Mouse (Mus musculus): ENCODE results near the gene Gm11032. TPM values are rescaled to one million over a fixed set of nuclear protein-coding genes. Genes with fewer than 3 reads are reported as not detected.
A peak's percentile ranks its signal among the peaks of the same experiment; 100 is the strongest.

The Gm11032 gene
- polyA plus RNA-seq, 1 experiment, result not detected

- peaks cover 10% of the 10 kb centered on the region; the same call in 1 of the 2 replicates for H3K4me1 ChIP-seq (ENCODE audit: control insufficient read depth, insufficient read depth, insufficient read length)
- no peak for DNase-seq (ENCODE audit: low read depth in 1 of 2, low spot score in 2 of 2)
- no peaks in the 10 kb centered on the region for H3K27me3 ChIP-seq (ENCODE audit: control insufficient read depth, insufficient read depth, low read length)
- TF ChIP-seq CTCF (IDR thresholded peaks at IDR 0.05; ENCODE audit: extremely low read depth, insufficient read depth, insufficient read length, insufficient replicate concordance) (no peak), POLR2A (IDR thresholded peaks at IDR 0.05; ENCODE audit: low read depth, low read length) (no peak)
- H3K4me3 ChIP-seq (ENCODE audit: extremely low read depth, insufficient read depth, insufficient read length), result no peak overlapping the region
- H3K27ac ChIP-seq (ENCODE audit: insufficient read depth, low read length), result no peak overlapping the region
- WGBS, result 32% methylated on average over 6 of the region's 6 CpGs
- H3K36me3 ChIP-seq (ENCODE audit: control insufficient read depth, insufficient read depth, low read length), result no peaks in the 10 kb centered on the region
These were observed 15.4 kb upstream of the Gm11032 start for GRCm38 (mm10) chr11:4604441-4604840.

- Histone ChIP-seq H3K36me3 (ENCODE audit: control insufficient read depth, insufficient read depth, low read length) (no peaks in the 10 kb centered on the region), H3K27me3 (ENCODE audit: control insufficient read depth, insufficient read depth, low read length) (no peaks in the 10 kb centered on the region), H3K4me1 (ENCODE audit: control insufficient read depth, insufficient read depth, insufficient read length) (peaks cover 8% of the 10 kb centered on the region; the same call in 1 of the 2 replicates), H3K27ac (ENCODE audit: insufficient read depth, low read length) (no peak overlapping the region), H3K4me3 (ENCODE audit: extremely low read depth, insufficient read depth, insufficient read length) (no peak overlapping the region)
- WGBS, result 40% methylated on average over 7 of the region's 7 CpGs
- no peak for TF ChIP-seq CTCF (IDR thresholded peaks at IDR 0.05; ENCODE audit: extremely low read depth, insufficient read depth, insufficient read length, insufficient replicate concordance)
- TF ChIP-seq POLR2A (IDR thresholded peaks at IDR 0.05; ENCODE audit: low read depth, low read length), result no peak
- peak; percentile 53 to 57 for DNase-seq (ENCODE audit: low read depth in 1 of 2, low spot score in 2 of 2)
These were observed 14.5 kb upstream of the Gm11032 start for GRCm38 (mm10) chr11:4605414-4605813.

- WGBS, result 87% methylated on average over 1 of the region's 1 CpGs
- DNase-seq (ENCODE audit: low read depth in 1 of 2, low spot score in 2 of 2), result no peak
- TF ChIP-seq CTCF (IDR thresholded peaks at IDR 0.05; ENCODE audit: extremely low read depth, insufficient read depth, insufficient read length, insufficient replicate concordance), result no peak
- TF ChIP-seq POLR2A (IDR thresholded peaks at IDR 0.05; ENCODE audit: low read depth, low read length), result no peak
- Histone ChIP-seq H3K36me3 (ENCODE audit: control insufficient read depth, insufficient read depth, low read length) (no peaks in the 10 kb centered on the region), H3K27me3 (ENCODE audit: control insufficient read depth, insufficient read depth, low read length) (no peaks in the 10 kb centered on the region), H3K4me3 (ENCODE audit: extremely low read depth, insufficient read depth, insufficient read length) (no peak overlapping the region), H3K4me1 (ENCODE audit: control insufficient read depth, insufficient read depth, insufficient read length) (peaks cover 8% of the 10 kb centered on the region; the same call in 1 of the 2 replicates), H3K27ac (ENCODE audit: insufficient read depth, low read length) (no peak overlapping the region)
These were observed 13.3 kb upstream of the Gm11032 start for GRCm38 (mm10) chr11:4606541-4606940.

DNA sequence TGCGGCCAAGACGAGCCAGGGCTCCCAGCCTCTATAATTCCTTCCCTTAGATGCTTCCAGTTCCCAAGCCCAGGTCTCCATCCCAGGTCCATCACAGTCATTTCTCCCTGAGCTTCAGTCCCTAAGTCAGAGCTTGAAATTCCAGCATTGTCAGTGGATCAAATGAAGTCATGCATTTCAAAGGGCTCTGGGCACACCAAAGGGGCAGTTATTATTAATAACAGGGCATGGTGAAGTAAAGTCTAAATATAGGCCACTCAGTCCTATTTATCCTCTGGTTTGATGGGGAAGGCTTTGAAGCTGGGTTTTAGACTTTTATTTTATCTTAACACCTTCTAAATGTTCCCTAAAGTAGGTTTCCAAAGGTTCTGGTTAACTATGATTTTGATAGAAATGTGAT lies 8.0 kb upstream of the Gm11032 start:
- no peaks in the 10 kb centered on the region for H3K4me1 ChIP-seq (ENCODE audit: control insufficient read depth, insufficient read depth, insufficient read length)
- no peak overlapping the region for H3K27ac ChIP-seq (ENCODE audit: insufficient read depth, low read length)
- H3K36me3 ChIP-seq (ENCODE audit: control insufficient read depth, insufficient read depth, low read length), result no peaks in the 10 kb centered on the region
- TF ChIP-seq POLR2A (IDR thresholded peaks at IDR 0.05; ENCODE audit: low read depth, low read length) (no peak), CTCF (IDR thresholded peaks at IDR 0.05; ENCODE audit: extremely low read depth, insufficient read depth, insufficient read length, insufficient replicate concordance) (no peak)
- DNase-seq (ENCODE audit: low read depth in 1 of 2, low spot score in 2 of 2), result no peak
- no peak overlapping the region for H3K4me3 ChIP-seq (ENCODE audit: extremely low read depth, insufficient read depth, insufficient read length)
- H3K27me3 ChIP-seq (ENCODE audit: control insufficient read depth, insufficient read depth, low read length), result no peaks in the 10 kb centered on the region
- WGBS, result 89% methylated on average over 2 of the region's 2 CpGs

DNA sequence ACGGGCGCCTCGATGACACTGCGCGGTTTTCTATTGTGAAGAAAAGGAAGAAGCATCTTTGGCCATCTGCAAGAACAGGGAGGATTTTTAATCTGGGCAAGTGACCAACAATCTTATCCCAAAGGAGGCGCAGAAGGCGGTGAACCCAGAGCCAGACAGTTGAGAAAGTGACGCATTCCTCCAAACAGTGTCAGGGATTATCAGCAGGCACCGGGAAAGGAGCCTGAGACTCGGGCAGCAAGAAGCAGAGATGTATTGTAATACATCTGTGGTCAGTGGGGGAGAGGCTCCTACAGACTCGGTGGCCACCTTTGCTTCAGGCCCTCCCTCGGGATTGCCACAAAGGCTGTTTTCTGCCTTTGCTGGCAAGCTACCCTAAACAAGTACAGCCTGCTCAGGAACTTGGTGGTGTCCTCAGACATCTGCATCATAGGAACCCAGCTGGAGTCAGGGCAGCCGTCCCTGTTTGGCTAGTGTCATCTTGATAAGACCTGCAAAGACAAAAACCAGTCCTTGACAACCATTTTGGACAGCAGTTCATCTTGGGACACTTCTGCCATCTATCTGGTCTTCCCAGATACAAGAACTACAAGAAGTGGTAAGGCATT lies 738 bp downstream of the Gm11032 start:
- Histone ChIP-seq H3K27ac (ENCODE audit: insufficient read depth, low read length) (no peak overlapping the region), H3K4me3 (ENCODE audit: extremely low read depth, insufficient read depth, insufficient read length) (no peak overlapping the region), H3K27me3 (ENCODE audit: control insufficient read depth, insufficient read depth, low read length) (no peaks in the 10 kb centered on the region), H3K36me3 (ENCODE audit: control insufficient read depth, insufficient read depth, low read length) (no peaks in the 10 kb centered on the region), H3K4me1 (ENCODE audit: control insufficient read depth, insufficient read depth, insufficient read length) (no peaks in the 10 kb centered on the region)
- WGBS, result 80% methylated on average over 13 of the region's 13 CpGs
- DNase-seq (ENCODE audit: low read depth in 1 of 2, low spot score in 2 of 2), result no peak
- no peak for TF ChIP-seq CTCF (IDR thresholded peaks at IDR 0.05; ENCODE audit: extremely low read depth, insufficient read depth, insufficient read length, insufficient replicate concordance)
- TF ChIP-seq POLR2A (IDR thresholded peaks at IDR 0.05; ENCODE audit: low read depth, low read length), result no peak

- no peak for DNase-seq (ENCODE audit: low read depth in 1 of 2, low spot score in 2 of 2)
- H3K27ac ChIP-seq (ENCODE audit: insufficient read depth, low read length), result no peak overlapping the region
- 84% methylated on average over 4 of the region's 4 CpGs for WGBS
- TF ChIP-seq CTCF (IDR thresholded peaks at IDR 0.05; ENCODE audit: extremely low read depth, insufficient read depth, insufficient read length, insufficient replicate concordance), result no peak
- no peak for TF ChIP-seq POLR2A (IDR thresholded peaks at IDR 0.05; ENCODE audit: low read depth, low read length)
- H3K4me3 ChIP-seq (ENCODE audit: extremely low read depth, insufficient read depth, insufficient read length), result no peak overlapping the region
- H3K36me3 ChIP-seq (ENCODE audit: control insufficient read depth, insufficient read depth, low read length), result no peaks in the 10 kb centered on the region
- H3K4me1 ChIP-seq (ENCODE audit: control insufficient read depth, insufficient read depth, insufficient read length), result no peaks in the 10 kb centered on the region
- H3K27me3 ChIP-seq (ENCODE audit: control insufficient read depth, insufficient read depth, low read length), result no peaks in the 10 kb centered on the region
These were observed 2.0 kb downstream of the Gm11032 start for GRCm38 (mm10) chr11:4621866-4622265.

GRCm38 (mm10) chr11:4622442-4622986 lies 2.6 kb downstream of the Gm11032 start:
- TF ChIP-seq CTCF (IDR thresholded peaks at IDR 0.05; ENCODE audit: extremely low read depth, insufficient read depth, insufficient read length, insufficient replicate concordance) (no peak), POLR2A (IDR thresholded peaks at IDR 0.05; ENCODE audit: low read depth, low read length) (no peak)
- Histone ChIP-seq H3K27me3 (ENCODE audit: control insufficient read depth, insufficient read depth, low read length) (no peaks in the 10 kb centered on the region), H3K4me3 (ENCODE audit: extremely low read depth, insufficient read depth, insufficient read length) (no peak overlapping the region), H3K27ac (ENCODE audit: insufficient read depth, low read length) (no peak overlapping the region), H3K4me1 (ENCODE audit: control insufficient read depth, insufficient read depth, insufficient read length) (no peaks in the 10 kb centered on the region), H3K36me3 (ENCODE audit: control insufficient read depth, insufficient read depth, low read length) (no peaks in the 10 kb centered on the region)
- no peak for DNase-seq (ENCODE audit: low read depth in 1 of 2, low spot score in 2 of 2)
- WGBS, result 91% methylated on average over 7 of the region's 7 CpGs

Data from spleen, adult 2 months (tissue).